Mouse (Mus musculus): ENCODE measurements around the gene L3mbtl2. TPM values are rescaled to one million over a fixed set of nuclear protein-coding genes. Genes with fewer than 3 reads are reported as not detected.

The L3mbtl2 gene
- polyA plus RNA-seq, 1 experiment from 2014 or later = 21.7 TPM

Other genes starting within 250 kb of the L3mbtl2 start
- 336 and 337 TPM in 2 replicates for gene Rbx1, start 197.6 kb upstream of the L3mbtl2 start, polyA plus RNA-seq (2015; fragmentation: Nextera tagmentation; extraction: Ambion mirVana)
- gene Ep300, start 78.5 kb upstream of the L3mbtl2 start, polyA plus RNA-seq (2015; fragmentation: Nextera tagmentation; extraction: Ambion mirVana) = 4.4 and 5.9 TPM in 2 replicates
- 0.25 and 0.46 TPM in 2 replicates for gene Chadl, start 33.4 kb downstream of the L3mbtl2 start, polyA plus RNA-seq (2015; fragmentation: Nextera tagmentation; extraction: Ambion mirVana)
- 5.3 and 6.0 TPM in 2 replicates for gene Zc3h7b, start 81.2 kb downstream of the L3mbtl2 start, polyA plus RNA-seq (2015; fragmentation: Nextera tagmentation; extraction: Ambion mirVana)
- gene Rangap1, start 81.6 kb downstream of the L3mbtl2 start, polyA plus RNA-seq (2015; fragmentation: Nextera tagmentation; extraction: Ambion mirVana) = 90.9 and 100 TPM in 2 replicates
- gene Tef, start 138.5 kb downstream of the L3mbtl2 start, polyA plus RNA-seq (2015; fragmentation: Nextera tagmentation; extraction: Ambion mirVana) = 4.5 and 5.9 TPM in 2 replicates
- gene Tob2, start 194.9 kb downstream of the L3mbtl2 start, polyA plus RNA-seq (2015; fragmentation: Nextera tagmentation; extraction: Ambion mirVana) = 9.0 and 11.9 TPM in 2 replicates
- gene Phf5a, start 208.0 kb downstream of the L3mbtl2 start, polyA plus RNA-seq (2015; fragmentation: Nextera tagmentation; extraction: Ambion mirVana) = 132 and 139 TPM in 2 replicates
- 105 and 122 TPM in 2 replicates for gene Aco2, start 208.4 kb downstream of the L3mbtl2 start, polyA plus RNA-seq (2015; fragmentation: Nextera tagmentation; extraction: Ambion mirVana)